Mouse (Mus musculus) adrenal gland, adult 18-20 months (tissue): ENCODE measurements around the gene Gstp2. TPM values are rescaled to one million over a fixed set of nuclear protein-coding genes. Genes with fewer than 3 reads are reported as not detected.

Source experiments
- DNase-seq, 2 experiments: peaks; one replicate each; pipeline ENCODE4 v3.0.0; 2021 to 2022; ENCODE audit warnings: low spot score in 2 of 2
- long read RNA-seq, 2 experiments: library from polyadenylated mRNA; stranded (forward); transcript quantifications; one replicate each; pipeline ENCODE4 v2.0.0; 2021
- total RNA-seq, 2 experiments: library from RNA; stranded (reverse); gene quantifications; 1 replicate in 1 of 2; 2 replicates in 1 of 2; pipeline ENCODE4 v1.2.3; 2021

The Gstp2 gene
- total RNA-seq = 10 to 100 TPM; 50.2 to 66.1 TPM
- long read RNA-seq, experiment 1, transcript Gstp2-201 (7 exons, 797 nt) = major isoform, 5 of 7 reads
- long read RNA-seq, experiment 1, partial matches to known transcripts = 0 of 7 reads
- long read RNA-seq, experiment 1, other reads (novel, unspliced or antisense) = 2 of 7 reads
- long read RNA-seq, experiment 2, partial matches to known transcripts = 0 of 8 reads
- long read RNA-seq, experiment 2, other reads (novel, unspliced or antisense) = 2 of 8 reads

DNA sequence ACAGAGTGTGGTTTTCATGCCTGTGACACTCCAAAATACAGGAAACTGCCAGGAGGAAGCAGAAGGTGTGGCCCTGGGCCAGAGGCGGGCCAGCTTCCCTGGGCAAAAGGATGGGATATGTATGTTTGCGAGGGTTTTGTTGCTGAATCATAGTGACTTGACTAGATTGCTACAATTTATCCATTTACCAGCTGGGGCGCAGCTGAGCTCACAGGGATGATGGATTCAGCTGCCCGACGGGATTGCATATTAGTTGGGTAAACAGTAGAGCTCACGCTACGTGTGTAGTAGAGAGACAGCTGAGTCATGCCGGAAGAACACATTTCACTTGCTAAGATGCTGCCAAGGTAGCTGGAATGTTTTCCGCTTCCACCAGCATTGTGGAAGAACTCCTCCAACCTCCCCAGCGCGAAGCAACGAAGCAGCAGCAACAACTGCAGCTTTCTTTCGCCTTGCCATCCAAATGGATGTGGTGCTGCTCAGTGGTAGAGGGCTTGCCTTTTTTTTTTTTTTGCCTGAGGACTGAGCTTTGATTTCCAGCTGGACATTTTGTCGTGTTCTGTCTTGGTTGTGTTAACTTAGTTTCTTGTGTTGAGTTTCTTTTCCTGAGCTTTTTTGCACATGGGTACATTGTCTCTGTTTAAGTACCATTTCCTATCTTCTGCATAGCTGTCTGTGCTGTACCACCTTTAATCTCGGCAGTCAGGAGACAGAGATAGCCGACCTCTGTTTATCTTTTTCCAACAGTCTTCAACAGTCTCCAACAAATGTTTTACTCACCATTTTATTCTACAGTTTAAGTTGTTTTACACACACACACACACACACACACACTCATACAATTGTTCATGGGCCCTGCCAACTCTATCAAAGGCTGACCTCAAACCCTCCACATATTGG is at the start of gene Gstp2:
TSS of gene Gstp2 (minus strand) at position 58 of the 900 bp plus-strand sequence.
- peak; percentile 58 to 65 for DNase-seq

DNA sequence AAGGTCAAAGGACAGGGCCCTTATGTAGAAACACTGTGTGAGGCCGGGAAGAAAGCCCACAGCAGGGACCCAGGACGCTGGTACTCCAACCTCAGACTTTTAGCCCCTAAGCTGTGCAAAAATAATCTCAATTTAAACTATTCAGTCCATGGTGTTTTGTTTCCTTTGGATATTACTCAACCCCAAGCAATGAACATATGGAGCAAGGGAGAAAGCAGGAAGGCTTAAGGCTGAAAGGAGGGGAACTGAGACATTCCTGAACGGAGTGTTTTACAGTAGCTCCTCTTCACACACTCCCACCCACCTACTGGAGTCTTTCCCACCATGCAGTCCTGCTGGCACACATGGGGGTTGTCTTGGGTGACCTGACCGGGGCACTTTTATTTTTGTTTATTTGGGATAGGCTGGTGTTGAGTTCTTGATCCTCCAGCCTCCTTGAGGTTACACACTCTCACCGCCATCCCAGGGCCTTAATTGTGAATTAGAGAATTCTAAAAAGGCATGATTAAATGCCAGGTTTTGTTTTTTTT is 49.0 kb upstream of the Gstp2 start:
- DNase-seq = no peak

DNA sequence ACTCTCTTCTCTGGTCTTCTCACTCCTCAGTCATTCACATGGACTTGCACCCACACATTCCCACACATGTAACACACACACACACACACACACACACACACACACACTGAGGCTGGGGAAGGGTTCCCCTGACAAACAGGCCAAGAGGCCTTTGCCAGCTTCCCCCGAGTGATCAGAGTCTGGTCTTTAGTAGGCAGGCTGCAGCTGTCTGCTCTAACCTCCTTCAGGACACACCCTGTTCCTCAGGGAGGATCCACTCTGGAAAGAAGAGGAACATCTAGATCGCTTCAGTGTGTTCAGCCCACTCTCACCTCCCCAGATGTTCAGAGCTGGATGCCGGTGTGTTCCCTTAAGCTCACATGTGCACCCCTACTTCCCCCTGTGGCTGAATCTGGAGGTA is 48.5 kb upstream of the Gstp2 start:
- DNase-seq = no peak

- DNase-seq = no peak
Measured at GRCm38 (mm10) chr19:4093772-4094171, 47.9 kb upstream of the Gstp2 start.

GRCm38 (mm10) chr19:4092750-4093149 is 46.9 kb upstream of the Gstp2 start:
- DNase-seq = no peak

DNA sequence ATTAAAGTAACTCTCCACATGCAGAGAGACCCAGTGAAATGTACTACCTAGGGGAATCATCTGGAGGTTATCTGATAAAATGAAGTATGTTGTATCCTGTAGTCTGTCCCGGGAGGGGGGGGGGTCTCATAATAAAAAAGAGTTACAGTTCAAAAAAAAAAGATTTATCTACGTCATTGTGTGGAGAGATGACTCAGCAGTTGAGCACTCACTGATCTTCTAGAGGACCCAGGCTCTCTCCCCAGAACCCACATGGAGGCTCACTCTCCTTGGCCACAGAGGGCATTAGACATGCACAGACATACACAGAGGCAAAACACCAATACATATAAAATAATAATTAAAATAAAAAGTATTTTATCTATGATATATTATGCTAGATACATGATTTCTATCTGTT is 45.6 kb upstream of the Gstp2 start:
- DNase-seq = no peak

DNA sequence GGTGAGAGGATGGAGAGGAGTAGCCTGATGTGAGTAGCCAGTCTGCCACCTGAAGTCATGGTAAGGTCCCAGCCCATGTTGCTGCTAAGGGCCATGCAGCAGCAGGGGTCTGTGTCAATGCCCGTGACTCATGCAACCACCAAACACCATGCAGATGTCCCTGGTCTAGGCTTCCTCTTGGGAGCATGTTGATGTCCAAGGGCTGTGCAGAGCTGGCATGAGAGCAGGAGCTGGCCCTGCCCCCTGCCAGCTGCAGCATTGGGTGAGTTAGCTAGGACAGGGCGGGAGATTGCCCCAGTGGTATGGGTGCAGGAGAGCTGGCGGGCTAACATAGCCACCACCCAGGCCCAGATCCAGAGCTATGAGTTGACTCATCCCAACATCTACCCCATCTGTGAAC is 44.6 kb upstream of the Gstp2 start:
- no peak for DNase-seq

DNA sequence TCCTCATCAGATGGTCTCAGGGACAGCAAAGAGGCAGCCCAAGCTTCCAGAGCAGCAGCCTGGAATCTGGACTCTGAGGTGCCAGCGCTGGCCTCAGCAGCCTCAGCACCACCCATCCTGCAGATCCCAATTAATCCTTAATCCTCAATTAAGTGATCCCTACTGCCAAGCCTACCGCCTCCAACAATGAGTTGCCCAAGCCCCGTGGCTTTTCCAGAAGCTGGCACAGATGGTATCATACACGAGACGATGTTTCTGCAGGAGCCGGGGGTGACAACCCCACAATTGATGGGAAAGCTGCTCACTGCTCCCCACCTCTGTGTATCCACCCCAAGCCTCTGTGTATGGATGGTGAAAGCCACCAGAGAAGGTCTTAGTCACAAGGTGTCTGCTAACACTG is 43.3 kb upstream of the Gstp2 start:
- DNase-seq = no peak

- DNase-seq = no peak
Measured at GRCm38 (mm10) chr19:4088146-4088545, 42.3 kb upstream of the Gstp2 start.

GRCm38 (mm10) chr19:4087090-4087489 is 41.3 kb upstream of the Gstp2 start:
- no peak for DNase-seq

DNA sequence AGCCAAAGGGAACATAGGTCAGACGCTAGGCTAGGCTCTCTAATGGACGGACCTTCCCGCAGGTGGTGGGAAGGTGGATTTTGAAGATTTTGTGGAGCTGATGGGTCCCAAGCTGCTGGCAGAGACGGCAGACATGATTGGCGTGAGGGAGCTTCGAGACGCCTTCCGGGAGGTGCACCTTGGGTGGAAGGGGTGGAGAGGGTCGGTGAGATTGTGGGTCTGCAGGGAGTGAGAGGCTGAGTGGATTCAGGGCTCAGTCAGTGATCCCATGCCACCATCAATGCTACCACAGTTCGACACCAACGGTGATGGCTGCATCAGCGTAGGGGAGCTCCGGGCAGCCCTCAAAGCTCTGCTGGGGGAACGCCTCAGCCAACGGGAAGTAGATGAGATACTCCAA is 40.3 kb upstream of the Gstp2 start:
- no peak for DNase-seq

DNA sequence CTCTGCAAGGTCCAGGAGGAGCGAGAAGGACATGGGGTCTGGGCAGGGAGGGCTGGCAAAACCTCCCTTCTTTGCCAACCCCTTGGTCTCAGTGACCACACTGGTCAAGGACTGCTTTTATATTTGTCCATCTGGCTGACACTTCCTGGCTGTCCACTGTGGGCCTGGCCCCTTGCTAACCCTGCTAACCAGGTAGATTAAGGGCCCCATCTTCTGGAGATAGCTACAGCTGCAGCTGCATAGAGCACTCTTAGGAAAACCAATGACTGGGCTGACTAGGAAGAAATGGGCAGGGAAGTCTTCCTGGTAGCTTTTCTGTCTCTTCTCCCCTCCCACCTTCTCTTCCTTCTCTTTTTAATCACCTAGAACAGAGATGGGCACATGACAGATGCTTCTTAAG is 39.2 kb upstream of the Gstp2 start:
- DNase-seq = no peak

DNA sequence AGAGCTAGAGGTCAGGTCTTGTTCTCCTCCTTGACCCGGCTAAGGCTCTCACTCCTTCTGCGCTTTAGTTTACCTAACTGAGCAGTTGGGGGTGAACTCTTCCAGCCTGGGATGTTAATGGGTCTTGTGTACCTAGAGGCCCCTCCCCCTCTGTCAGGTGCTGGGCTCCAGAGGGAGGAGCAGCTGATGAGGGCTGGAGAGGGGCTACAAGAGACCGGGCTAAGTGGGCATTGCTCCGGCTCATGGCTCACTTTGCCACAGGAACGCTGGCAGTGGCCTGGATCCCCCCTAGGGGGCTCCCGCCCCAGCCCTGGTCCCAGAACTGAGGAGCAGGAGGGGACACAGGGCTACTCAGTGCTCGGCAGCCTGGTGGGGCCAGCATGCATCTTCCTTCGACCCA is 38.0 kb upstream of the Gstp2 start:
- no peak for DNase-seq

DNA sequence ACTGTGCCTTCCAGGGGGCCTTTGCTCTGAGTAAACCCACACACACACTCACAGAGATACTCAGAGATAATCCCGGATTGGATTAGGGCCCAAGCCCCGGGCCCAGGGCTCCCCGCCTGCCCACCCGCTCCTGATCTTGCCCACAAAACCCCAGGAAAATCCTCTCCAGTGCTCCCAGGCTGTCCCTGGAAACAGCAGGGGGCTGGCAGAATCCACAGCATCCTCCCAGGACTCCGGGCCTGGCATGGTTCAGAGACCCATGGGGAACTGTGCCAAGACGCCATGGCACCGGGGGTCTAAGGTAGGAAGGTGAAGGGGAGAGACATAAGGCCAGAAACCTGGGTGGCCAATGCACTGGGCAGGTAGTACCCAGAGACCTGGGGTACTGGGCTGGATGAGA is 37.5 kb upstream of the Gstp2 start:
- no peak for DNase-seq

- no peak for DNase-seq
Measured at GRCm38 (mm10) chr19:4082219-4082965, 36.6 kb upstream of the Gstp2 start.

DNA sequence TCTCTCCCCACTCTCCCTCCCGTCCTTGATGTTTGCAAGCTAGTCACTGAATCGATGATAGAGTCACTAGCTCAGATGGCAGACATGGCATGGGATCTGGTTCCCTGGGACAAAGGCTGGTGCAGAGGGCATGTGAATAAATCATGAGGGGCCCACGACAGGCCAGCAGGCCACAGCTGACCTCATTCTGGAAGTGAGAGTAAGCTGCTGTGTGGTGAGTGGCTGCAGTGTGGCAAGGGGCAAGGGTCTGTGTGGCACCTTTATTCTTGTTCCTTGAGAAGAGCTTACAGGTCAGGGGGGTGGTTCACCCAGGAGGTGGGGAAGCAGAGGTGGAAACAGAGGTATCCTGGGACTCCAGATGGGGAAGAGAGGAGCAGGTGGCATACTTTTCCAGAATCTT is 35.6 kb upstream of the Gstp2 start, which contains the start of gene Cabp2:
TSS of gene Cabp2 (plus strand) at position 185 of the 400 bp plus-strand sequence.
- DNase-seq = no peak

GRCm38 (mm10) chr19:4080511-4081009 is 34.7 kb upstream of the Gstp2 start:
- DNase-seq = no peak

DNA sequence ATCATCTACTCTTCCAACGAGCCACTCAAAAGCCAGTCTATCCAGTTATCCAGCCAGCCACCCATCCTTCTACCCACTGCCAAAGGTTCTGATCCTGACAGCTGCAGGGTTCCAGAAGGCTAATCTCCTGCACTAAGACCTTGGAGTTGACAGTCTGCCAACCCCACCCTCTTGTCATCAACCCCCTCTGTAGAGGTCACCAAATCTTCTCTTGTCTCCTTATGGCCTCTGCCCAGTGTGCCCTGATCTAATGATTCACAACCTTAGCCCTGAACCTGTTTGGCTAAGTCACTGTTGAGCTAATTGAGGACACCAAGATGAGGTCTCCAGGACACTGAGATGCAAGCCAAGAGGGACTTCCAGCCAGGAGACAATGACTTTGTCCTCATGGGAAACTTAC is 33.8 kb upstream of the Gstp2 start:
- DNase-seq = no peak

GRCm38 (mm10) chr19:4075531-4075930 is 29.7 kb upstream of the Gstp2 start:
- DNase-seq = no peak

GRCm38 (mm10) chr19:4072706-4073424 is 27.0 kb upstream of the Gstp2 start:
- DNase-seq = no peak

DNA sequence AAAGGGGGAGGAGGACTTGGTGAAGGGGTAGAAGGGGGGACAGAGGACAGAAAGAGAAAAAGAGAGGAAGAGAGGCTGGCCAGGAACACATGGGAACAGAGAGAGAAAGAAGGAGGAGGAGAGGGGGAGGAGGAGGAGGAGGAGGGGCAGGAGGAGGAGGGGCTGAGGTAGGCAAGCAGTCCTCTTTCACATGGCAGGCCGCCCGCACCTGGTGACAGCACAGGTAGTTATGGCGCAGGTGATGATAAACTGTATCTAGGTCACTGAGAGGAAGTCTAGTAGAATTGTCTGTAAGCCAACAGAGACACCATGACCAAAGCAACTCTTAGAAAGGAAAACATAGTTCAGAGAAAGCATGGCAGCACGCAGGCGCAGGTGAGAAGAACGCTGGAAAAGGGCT is 25.6 kb upstream of the Gstp2 start:
- no peak for DNase-seq
